Mouse (Mus musculus): ENCODE results near the gene Peak1. TPM values are rescaled to one million over a fixed set of nuclear protein-coding genes. Genes with fewer than 3 reads are reported as not detected.

The Peak1 gene
- total and polyA plus RNA-seq, 3 experiments: 2.8 to 11.7 TPM; not detected in 1

GRCm38 (mm10) chr9:56255676-56256432, 162.0 kb downstream of the Peak1 start:
- H3K27ac ChIP-seq (ENCODE audit: control insufficient read depth, low read depth, low read length): no peak overlapping the region
- no peak for TF ChIP-seq MAZ (IDR thresholded peaks at IDR 0.05; ENCODE audit: low read depth, low read length)
- TF ChIP-seq EP300 (IDR thresholded peaks at IDR 0.05; ENCODE audit: low read depth in 1 of 2, low read length in 2 of 2): 0 out of 4 replicates have a peak, but pooled peaks of 1 of the 2 experiments have one; percentile 16
- TF ChIP-seq NELFE (IDR thresholded peaks at IDR 0.05; ENCODE audit: low read depth, low read length): no peak
- TF ChIP-seq ZC3H11A (IDR thresholded peaks at IDR 0.05; ENCODE audit: low read depth, low read length): no peak
- peak; percentile 66; the same call in 1 of the 2 replicates for TF ChIP-seq RCOR1 (IDR thresholded peaks at IDR 0.05; ENCODE audit: low read depth, low read length)
- TF ChIP-seq BHLHE40 (IDR thresholded peaks at IDR 0.05; ENCODE audit: borderline replicate concordance, low read depth, low read length): no peak
- TF ChIP-seq POLR2A (IDR thresholded peaks at IDR 0.05; ENCODE audit: control insufficient read depth in 1 of 2, insufficient read depth in 1 of 2, low read depth in 1 of 2, low read length in 2 of 2, poor library complexity in 1 of 2): no peak
- no peak for TF ChIP-seq TAL1 (IDR thresholded peaks at IDR 0.05; ENCODE audit: low read length)
- no peak for TF ChIP-seq ELF1 (IDR thresholded peaks at IDR 0.05; ENCODE audit: low read depth, low read length)
- TF ChIP-seq USF2 (IDR thresholded peaks at IDR 0.05; ENCODE audit: borderline replicate concordance in 1 of 2, insufficient read depth in 1 of 2, low read depth in 1 of 2, low read length in 2 of 2): no peak
- TF ChIP-seq TBP (IDR thresholded peaks at IDR 0.05; ENCODE audit: low read depth, low read length): no peak

GRCm38 (mm10) chr9:56244336-56244735, 173.5 kb downstream of the Peak1 start:
- Histone ChIP-seq H3K79me2 (ENCODE audit: control insufficient read depth, insufficient read depth, low read length, poor library complexity) (no peaks in the 10 kb centered on the region), H3K27ac (ENCODE audit: control insufficient read depth, low read depth, low read length) (no peak overlapping the region), H3K4me3 (ENCODE audit: control insufficient read depth in 1 of 2, insufficient read depth in 1 of 2, low read depth in 2 of 2, low read length in 2 of 2) (no peak overlapping the region), H3K9me3 (replicated peaks; ENCODE audit: insufficient read depth, low read length) (no peaks in the 10 kb centered on the region), H3K4me1 (ENCODE audit: control insufficient read depth in 1 of 2, insufficient read depth in 2 of 2, low read length in 2 of 2) (no peaks in the 10 kb centered on the region), H3K9ac (ENCODE audit: control insufficient read depth, low read depth, low read length, poor library complexity, severe bottlenecking) (no peak overlapping the region), H3K36me3 (ENCODE audit: control insufficient read depth in 1 of 2, insufficient read depth in 2 of 2, low read length in 2 of 2) (no peaks in the 10 kb centered on the region), H3K27me3 (ENCODE audit: control insufficient read depth in 1 of 2, insufficient read depth in 2 of 2, low read length in 2 of 2) (no peaks in the 10 kb centered on the region)
- no peak for TF ChIP-seq MAZ (IDR thresholded peaks at IDR 0.05; ENCODE audit: low read depth, low read length)
- TF ChIP-seq USF2 (IDR thresholded peaks at IDR 0.05; ENCODE audit: borderline replicate concordance in 1 of 2, insufficient read depth in 1 of 2, low read depth in 1 of 2, low read length in 2 of 2): no peak
- no peak for TF ChIP-seq ELF1 (IDR thresholded peaks at IDR 0.05; ENCODE audit: low read depth, low read length)
- TF ChIP-seq MAX (IDR thresholded peaks at IDR 0.05; ENCODE audit: low read length): no peak
- no peak for TF ChIP-seq CHD2 (IDR thresholded peaks at IDR 0.05; ENCODE audit: low read length)
- TF ChIP-seq TBP (IDR thresholded peaks at IDR 0.05; ENCODE audit: low read depth, low read length): no peak
- no peak for TF ChIP-seq HCFC1 (IDR thresholded peaks at IDR 0.05; ENCODE audit: low read depth, low read length)
- no peak for TF ChIP-seq MYC (IDR thresholded peaks at IDR 0.05; ENCODE audit: low read depth, low read length)
- no peak for TF ChIP-seq MXI1 (IDR thresholded peaks at IDR 0.05; ENCODE audit: low read depth, low read length)
- DNase-seq (ENCODE audit: low read depth, low spot score): no peak

More at GRCm38 (mm10) chr9:56255676-56256432, 162.0 kb downstream of the Peak1 start:
- H3K79me2 ChIP-seq (ENCODE audit: control insufficient read depth, insufficient read depth, low read length, poor library complexity): no peaks in the 10 kb centered on the region
- no peak overlapping the region for H3K9ac ChIP-seq (ENCODE audit: control insufficient read depth, low read depth, low read length, poor library complexity, severe bottlenecking)
- 0 out of 4 replicates have a peak, but pooled peaks cover 0 to 3% of the 10 kb centered on the region in 2 experiments for H3K4me1 ChIP-seq (ENCODE audit: control insufficient read depth in 1 of 2, insufficient read depth in 2 of 2, low read length in 2 of 2)
- DNase-seq (ENCODE audit: low read depth, low spot score): no peak
- H3K9me3 ChIP-seq (replicated peaks; ENCODE audit: insufficient read depth, low read length): no peaks in the 10 kb centered on the region
- no peaks in the 10 kb centered on the region for H3K27me3 ChIP-seq (ENCODE audit: control insufficient read depth in 1 of 2, insufficient read depth in 2 of 2, low read length in 2 of 2)
- H3K4me3 ChIP-seq (ENCODE audit: control insufficient read depth in 1 of 2, insufficient read depth in 1 of 2, low read depth in 2 of 2, low read length in 2 of 2): no peak overlapping the region
- H3K36me3 ChIP-seq (ENCODE audit: control insufficient read depth in 1 of 2, insufficient read depth in 2 of 2, low read length in 2 of 2): peaks cover 0 to 2% of the 10 kb centered on the region in 2 experiments; a peak in 1 of 4 replicates

All from MEL (cell line).